Mouse (Mus musculus) hematopoietic stem cell, adult 5-6 weeks (primary cell): ENCODE data around the gene Lrrc75a. TPM values are rescaled to one million over a fixed set of nuclear protein-coding genes. Genes with fewer than 3 reads are reported as not detected.

Source experiments
- total RNA-seq: library from RNA; stranded (forward); fragments of 172-1452, 232-1000 nt; gene quantifications from 2 replicates; pipeline ENCODE4 v1.2.3, GENCODE M21; 2017

The Lrrc75a gene
- total RNA-seq, 1 experiment from 2014 or later: 7.6 TPM

Other genes starting within 250 kb of the Lrrc75a start
- gene Pigl, start 190.1 kb downstream of the Lrrc75a start, total RNA-seq: 5.7 and 9.1 TPM in 2 replicates
- gene Ncor1, start 190.0 kb downstream of the Lrrc75a start, total RNA-seq: 312 and 354 TPM in 2 replicates
- gene Cenpv, start 109.3 kb downstream of the Lrrc75a start, total RNA-seq: 11.5 and 33.0 TPM in 2 replicates
- 1,136 and 1,520 TPM in 2 replicates for gene Ubb, start 97.4 kb downstream of the Lrrc75a start, total RNA-seq
- 24.5 TPM in 2 replicates for gene Trpv2, start 74.0 kb downstream of the Lrrc75a start, total RNA-seq
- 26.0 and 39.5 TPM in 2 replicates for gene Mmgt2, start 141 bp upstream of the Lrrc75a start, total RNA-seq
- 7.3 and 9.6 TPM in 2 replicates for gene Zfp287, start 83.4 kb upstream of the Lrrc75a start, total RNA-seq
- gene Gm10428, start 104.6 kb upstream of the Lrrc75a start, total RNA-seq: not detected in 2 replicates
- gene Zfp286, start 140.9 kb upstream of the Lrrc75a start, total RNA-seq: 7.8 and 9.7 TPM in 2 replicates
- 13.2 and 22.3 TPM in 2 replicates for gene Trim16, start 171.7 kb upstream of the Lrrc75a start, total RNA-seq
- gene Fbxw10, start 198.5 kb upstream of the Lrrc75a start, total RNA-seq: 4.4 and 6.5 TPM in 2 replicates
- gene Tvp23b, start 230.9 kb upstream of the Lrrc75a start, total RNA-seq: 43.8 and 46.2 TPM in 2 replicates